In genomic region chr19:54114588-54115317, GRCm38 (mm10) we compare ENCODE assay signal across 8 mouse cellular contexts.
DNase-seq lines count a peak whose midpoint lies in the region; ATAC-seq lines count a peak whose summit lies in the region.

No protein-coding gene starts in this region.

- DNase-seq in adrenal gland, postnatal 36 days: peak; percentile 69 to 77
- DNase-seq in embryonic facial prominence, embryonic 14.5 days (ENCODE audit: low spot score): peak; percentile 63
- peak; percentile 6 to 14 for DNase-seq in natural killer cell, adult 2 months (ENCODE audit: low spot score in 2 of 2)
- peak; percentile 68 for DNase-seq in testis, postnatal 10 days (ENCODE audit: low spot score)

- H3K4me2 ChIP-seq in embryonic facial prominence, embryonic 14.5 days (ENCODE audit: low read depth, low read length): peak overlapping the region; percentile 62
- peak overlapping the region; percentile 75 for H3K4me2 ChIP-seq in heart, embryonic 12.5 days
- peak overlapping the region; percentile 60 for H3K4me2 ChIP-seq in kidney, embryonic 15.5 days
- peak overlapping the region; percentile 61 for H3K4me2 ChIP-seq in liver, embryonic 15.5 days

- WGBS in embryonic facial prominence, embryonic 14.5 days: 7% methylated on average over 22 of the region's 22 CpGs
- WGBS in heart, embryonic 12.5 days: 10% methylated on average over 22 of the region's 22 CpGs
- 8% methylated on average over 22 of the region's 22 CpGs for WGBS in kidney, embryonic 15.5 days
- 10% methylated on average over 22 of the region's 22 CpGs for WGBS in liver, embryonic 15.5 days (ENCODE audit: insufficient replicate concordance)

- H3K36me3 ChIP-seq in embryonic facial prominence, embryonic 14.5 days (ENCODE audit: control insufficient read depth, insufficient read depth, low read length): no peaks in the 10 kb centered on the region
- H3K36me3 ChIP-seq in heart, embryonic 12.5 days: no peaks in the 10 kb centered on the region
- H3K36me3 ChIP-seq in kidney, embryonic 15.5 days: no peaks in the 10 kb centered on the region
- no peaks in the 10 kb centered on the region for H3K36me3 ChIP-seq in liver, embryonic 15.5 days (replicated peaks)

- no peaks in the 10 kb centered on the region for H3K4me1 ChIP-seq in embryonic facial prominence, embryonic 14.5 days (ENCODE audit: control insufficient read depth, insufficient read depth, low read length)
- 0 out of 2 replicates have a peak, but pooled peaks cover 3% of the 10 kb centered on the region for H3K4me1 ChIP-seq in heart, embryonic 12.5 days (replicated peaks)
- H3K4me1 ChIP-seq in kidney, embryonic 15.5 days: peaks cover 9% of the 10 kb centered on the region
- peaks cover 9% of the 10 kb centered on the region for H3K4me1 ChIP-seq in liver, embryonic 15.5 days (replicated peaks)

- peak overlapping the region; percentile 41 for H3K9ac ChIP-seq in embryonic facial prominence, embryonic 14.5 days (ENCODE audit: low read depth, low read length)
- peak overlapping the region; percentile 70 for H3K9ac ChIP-seq in heart, embryonic 12.5 days
- peak overlapping the region; percentile 32 for H3K9ac ChIP-seq in kidney, embryonic 15.5 days
- no peak overlapping the region for H3K9ac ChIP-seq in liver, embryonic 15.5 days

- peak overlapping the region; percentile 45 for H3K4me3 ChIP-seq in embryonic facial prominence, embryonic 14.5 days (ENCODE audit: low read depth, low read length)
- peak overlapping the region; percentile 61 for H3K4me3 ChIP-seq in heart, embryonic 12.5 days
- peak overlapping the region; percentile 54 for H3K4me3 ChIP-seq in kidney, embryonic 15.5 days (replicated peaks)
- peak overlapping the region; percentile 53 for H3K4me3 ChIP-seq in liver, embryonic 15.5 days (replicated peaks)

- H3K27ac ChIP-seq in embryonic facial prominence, embryonic 14.5 days (replicated peaks; ENCODE audit: low read depth, low read length): no peak overlapping the region
- H3K27ac ChIP-seq in heart, embryonic 12.5 days (ENCODE audit: poor library complexity, severe bottlenecking): no peak overlapping the region
- H3K27ac ChIP-seq in kidney, embryonic 15.5 days: no peak overlapping the region
- no peak overlapping the region for H3K27ac ChIP-seq in liver, embryonic 15.5 days (replicated peaks)

- ATAC-seq in CD4-positive, CD25-positive, alpha-beta regulatory T cell, adult 4 months: peak; percentile 56
- peak; percentile 88 for ATAC-seq in embryonic facial prominence, embryonic 14.5 days (ENCODE audit: low read depth)
- peak; percentile 74 for ATAC-seq in heart, embryonic 12.5 days (ENCODE audit: insufficient number of reproducible peaks, low FRiP score)
- peak; percentile 92 for ATAC-seq in kidney, embryonic 15.5 days (replicated peaks; ENCODE audit: low FRiP score)
- peak; percentile 52; the same call in 1 of the 2 replicates for ATAC-seq in liver, embryonic 15.5 days (ENCODE audit: insufficient read depth)

- H3K27me3 ChIP-seq in embryonic facial prominence, embryonic 14.5 days (replicated peaks; ENCODE audit: control insufficient read depth, insufficient read depth, low read length): 0 out of 2 replicates have a peak, but pooled peaks cover 4% of the 10 kb centered on the region
- H3K27me3 ChIP-seq in heart, embryonic 12.5 days (replicated peaks): peaks cover 12% of the 10 kb centered on the region
- peaks cover 22% of the 10 kb centered on the region for H3K27me3 ChIP-seq in kidney, embryonic 15.5 days
- peaks cover 29% of the 10 kb centered on the region for H3K27me3 ChIP-seq in liver, embryonic 15.5 days

- no peaks in the 10 kb centered on the region for H3K9me3 ChIP-seq in embryonic facial prominence, embryonic 14.5 days (ENCODE audit: control insufficient read depth, low read length)
- no peaks in the 10 kb centered on the region for H3K9me3 ChIP-seq in heart, embryonic 12.5 days (replicated peaks)
- H3K9me3 ChIP-seq in kidney, embryonic 15.5 days (replicated peaks): no peaks in the 10 kb centered on the region
- H3K9me3 ChIP-seq in liver, embryonic 15.5 days (replicated peaks): no peaks in the 10 kb centered on the region

Comparison
In these comparisons a context has a peak if more than half of its experiments do, and no peak if none do; other contexts are left out.
1. DNase-seq: peak in every context shown above with its lines; median percentile 73 in adrenal gland, postnatal 36 days; 68 in testis, postnatal 10 days; 63 in embryonic facial prominence, embryonic 14.5 days; 10 in natural killer cell, adult 2 months.